Mouse (Mus musculus): ENCODE measurements around the gene Tlnrd1. TPM values are rescaled to one million over a fixed set of nuclear protein-coding genes. Genes with fewer than 3 reads are reported as not detected.

Tlnrd1 gene
- polyA plus RNA-seq (2012; rRNA removed) = 23.5 and 38.9 TPM in 2 replicates

DNA sequence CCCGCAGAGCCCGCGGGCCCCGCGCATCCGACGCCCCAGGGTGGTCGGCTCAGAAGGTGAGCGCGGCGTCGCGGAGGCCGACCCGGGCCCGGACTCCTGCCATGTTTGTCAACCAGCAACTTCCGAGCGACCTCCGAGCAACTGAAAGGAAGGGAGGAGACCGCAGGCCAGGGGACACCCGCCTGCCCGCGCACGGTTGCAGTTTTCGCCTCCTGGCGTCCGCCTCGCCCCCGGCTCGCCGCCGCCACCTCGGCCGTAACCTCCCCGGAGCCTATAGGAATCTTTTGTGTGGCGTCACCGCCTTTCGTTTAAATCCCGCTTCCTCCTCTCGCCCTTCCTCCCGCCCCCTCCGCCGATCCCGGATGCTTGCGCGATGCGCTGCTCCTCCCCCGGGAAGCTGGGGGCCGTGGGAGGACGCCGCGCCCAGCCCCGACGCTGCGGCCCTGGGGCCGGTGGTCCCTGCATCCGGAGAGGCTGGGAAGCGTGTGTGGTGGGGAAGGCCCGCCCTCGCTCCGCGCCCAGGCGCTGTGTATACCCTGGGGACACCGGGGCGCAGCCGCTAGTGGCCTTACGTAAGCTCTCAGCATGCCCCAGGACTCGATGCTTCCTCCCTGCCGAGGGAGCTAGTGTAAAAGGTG is at the start of gene Tlnrd1, which contains the start of gene Mesd:
Tlnrd1 (minus strand) TSS at position 285 of the 638 bp plus-strand sequence.
Mesd (plus strand) TSS at position 446 of the 638 bp plus-strand sequence.
- Histone ChIP-seq H3K27ac (ENCODE audit: insufficient read depth, low read length) (peak within 1 kb of the TSS; percentile 87), H3K27me3 (ENCODE audit: control insufficient read depth, insufficient read depth, low read length) (no peaks in the 10 kb centered on the region), H3K4me1 (ENCODE audit: control insufficient read depth, insufficient read depth, insufficient read length) (peaks cover 8% of the 10 kb centered on the region), H3K36me3 (ENCODE audit: control insufficient read depth, insufficient read depth, low read length) (no peaks in the 10 kb centered on the region; the same call in 1 of the 2 replicates), H3K4me3 (ENCODE audit: extremely low read depth, insufficient read depth, insufficient read length) (peak within 1 kb of the TSS; percentile 82)
- TF ChIP-seq POLR2A (IDR thresholded peaks at IDR 0.05; ENCODE audit: low read depth, low read length) (peak; percentile 69), CTCF (IDR thresholded peaks at IDR 0.05; ENCODE audit: extremely low read depth, insufficient read depth, insufficient read length, insufficient replicate concordance) (no peak)
- peak; percentile 65 to 83 for DNase-seq (ENCODE audit: low read depth in 1 of 2, low spot score in 2 of 2)
- under 1% methylated on average over 69 of the region's 69 CpGs for WGBS

- no peak for TF ChIP-seq POLR2A (IDR thresholded peaks at IDR 0.05; ENCODE audit: low read depth, low read length)
- no peak for TF ChIP-seq CTCF (IDR thresholded peaks at IDR 0.05; ENCODE audit: extremely low read depth, insufficient read depth, insufficient read length, insufficient replicate concordance)
- H3K27me3 ChIP-seq (ENCODE audit: control insufficient read depth, insufficient read depth, low read length) = no peaks in the 10 kb centered on the region
- no peaks in the 10 kb centered on the region for H3K36me3 ChIP-seq (ENCODE audit: control insufficient read depth, insufficient read depth, low read length)
- H3K4me3 ChIP-seq (ENCODE audit: extremely low read depth, insufficient read depth, insufficient read length) = no peak overlapping the region
- no peak for DNase-seq (ENCODE audit: low read depth in 1 of 2, low spot score in 2 of 2)
- H3K4me1 ChIP-seq (ENCODE audit: control insufficient read depth, insufficient read depth, insufficient read length) = no peaks in the 10 kb centered on the region
- H3K27ac ChIP-seq (ENCODE audit: insufficient read depth, low read length) = no peak overlapping the region
- WGBS = 54% methylated on average over 3 of the region's 3 CpGs
These were observed 37.5 kb upstream of the Tlnrd1 start for GRCm38 (mm10) chr7:83921637-83922036.

- WGBS = 44% methylated on average over 4 of the region's 4 CpGs
- Histone ChIP-seq H3K27me3 (ENCODE audit: control insufficient read depth, insufficient read depth, low read length) (no peaks in the 10 kb centered on the region), H3K36me3 (ENCODE audit: control insufficient read depth, insufficient read depth, low read length) (no peaks in the 10 kb centered on the region), H3K4me1 (ENCODE audit: control insufficient read depth, insufficient read depth, insufficient read length) (no peaks in the 10 kb centered on the region), H3K27ac (ENCODE audit: insufficient read depth, low read length) (no peak overlapping the region), H3K4me3 (ENCODE audit: extremely low read depth, insufficient read depth, insufficient read length) (no peak overlapping the region)
- DNase-seq (ENCODE audit: low read depth in 1 of 2, low spot score in 2 of 2) = no peak
- TF ChIP-seq CTCF (IDR thresholded peaks at IDR 0.05; ENCODE audit: extremely low read depth, insufficient read depth, insufficient read length, insufficient replicate concordance) (no peak), POLR2A (IDR thresholded peaks at IDR 0.05; ENCODE audit: low read depth, low read length) (no peak)
These were observed 36.1 kb upstream of the Tlnrd1 start for GRCm38 (mm10) chr7:83920241-83920640.

GRCm38 (mm10) chr7:83914566-83914965 is 30.5 kb upstream of the Tlnrd1 start:
- TF ChIP-seq POLR2A (IDR thresholded peaks at IDR 0.05; ENCODE audit: low read depth, low read length) (no peak), CTCF (IDR thresholded peaks at IDR 0.05; ENCODE audit: extremely low read depth, insufficient read depth, insufficient read length, insufficient replicate concordance) (peak; percentile 73; the same call in 1 of the 2 replicates)

DNA sequence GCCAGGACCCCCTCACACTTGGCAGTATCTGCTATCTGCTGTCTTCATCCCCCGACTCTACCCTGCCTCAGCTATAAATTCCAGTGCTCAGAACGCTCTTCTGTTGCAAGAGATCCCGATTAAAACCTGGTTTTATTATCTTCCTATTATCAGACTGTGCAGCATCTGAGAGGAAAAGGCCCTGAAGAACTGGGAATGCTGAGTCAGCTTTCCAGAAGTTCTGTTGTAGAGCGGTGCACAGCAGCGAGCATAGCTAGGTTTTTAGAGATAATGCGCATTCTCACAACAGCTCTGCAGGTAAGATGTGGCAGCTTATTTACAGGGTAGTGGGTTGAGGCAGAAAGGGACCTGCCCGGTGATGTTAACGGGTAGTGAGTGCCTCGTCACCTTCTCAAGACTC is 29.9 kb upstream of the Tlnrd1 start:
- DNase-seq (ENCODE audit: low read depth in 1 of 2, low spot score in 2 of 2) = no peak
- Histone ChIP-seq H3K36me3 (ENCODE audit: control insufficient read depth, insufficient read depth, low read length) (no peaks in the 10 kb centered on the region), H3K4me1 (ENCODE audit: control insufficient read depth, insufficient read depth, insufficient read length) (no peaks in the 10 kb centered on the region), H3K4me3 (ENCODE audit: extremely low read depth, insufficient read depth, insufficient read length) (no peak overlapping the region), H3K27ac (ENCODE audit: insufficient read depth, low read length) (no peak overlapping the region), H3K27me3 (ENCODE audit: control insufficient read depth, insufficient read depth, low read length) (no peaks in the 10 kb centered on the region)
- no peak for TF ChIP-seq POLR2A (IDR thresholded peaks at IDR 0.05; ENCODE audit: low read depth, low read length)
- TF ChIP-seq CTCF (IDR thresholded peaks at IDR 0.05; ENCODE audit: extremely low read depth, insufficient read depth, insufficient read length, insufficient replicate concordance) = no peak
- 84% methylated on average over 9 of the region's 9 CpGs for WGBS

More at GRCm38 (mm10) chr7:83914566-83914965, 30.5 kb upstream of the Tlnrd1 start:
- WGBS = 0% methylated on average over 3 of the region's 3 CpGs
- no peak overlapping the region for H3K4me3 ChIP-seq (ENCODE audit: extremely low read depth, insufficient read depth, insufficient read length)
- H3K27ac ChIP-seq (ENCODE audit: insufficient read depth, low read length) = no peak overlapping the region
- H3K36me3 ChIP-seq (ENCODE audit: control insufficient read depth, insufficient read depth, low read length) = no peaks in the 10 kb centered on the region
- no peaks in the 10 kb centered on the region for H3K27me3 ChIP-seq (ENCODE audit: control insufficient read depth, insufficient read depth, low read length)
- peak; percentile 14 to 72 for DNase-seq (ENCODE audit: low read depth in 1 of 2, low spot score in 2 of 2)
- H3K4me1 ChIP-seq (ENCODE audit: control insufficient read depth, insufficient read depth, insufficient read length) = no peaks in the 10 kb centered on the region

GRCm38 (mm10) chr7:83913405-83913932 is 29.4 kb upstream of the Tlnrd1 start:
- 85% methylated on average over 6 of the region's 6 CpGs for WGBS
- TF ChIP-seq POLR2A (IDR thresholded peaks at IDR 0.05; ENCODE audit: low read depth, low read length) (no peak), CTCF (IDR thresholded peaks at IDR 0.05; ENCODE audit: extremely low read depth, insufficient read depth, insufficient read length, insufficient replicate concordance) (no peak)
- no peaks in the 10 kb centered on the region for H3K27me3 ChIP-seq (ENCODE audit: control insufficient read depth, insufficient read depth, low read length)

GRCm38 (mm10) chr7:83911909-83912308 is 27.8 kb upstream of the Tlnrd1 start:
- Histone ChIP-seq H3K36me3 (ENCODE audit: control insufficient read depth, insufficient read depth, low read length) (no peaks in the 10 kb centered on the region), H3K4me1 (ENCODE audit: control insufficient read depth, insufficient read depth, insufficient read length) (no peaks in the 10 kb centered on the region), H3K27me3 (ENCODE audit: control insufficient read depth, insufficient read depth, low read length) (no peaks in the 10 kb centered on the region), H3K27ac (ENCODE audit: insufficient read depth, low read length) (no peak overlapping the region), H3K4me3 (ENCODE audit: extremely low read depth, insufficient read depth, insufficient read length) (no peak overlapping the region)
- no peak for TF ChIP-seq CTCF (IDR thresholded peaks at IDR 0.05; ENCODE audit: extremely low read depth, insufficient read depth, insufficient read length, insufficient replicate concordance)
- TF ChIP-seq POLR2A (IDR thresholded peaks at IDR 0.05; ENCODE audit: low read depth, low read length) = no peak
- WGBS = 19% methylated on average over 3 of the region's 3 CpGs
- DNase-seq (ENCODE audit: low read depth in 1 of 2, low spot score in 2 of 2) = no peak

More at GRCm38 (mm10) chr7:83913405-83913932, 29.4 kb upstream of the Tlnrd1 start:
- Histone ChIP-seq H3K36me3 (ENCODE audit: control insufficient read depth, insufficient read depth, low read length) (no peaks in the 10 kb centered on the region), H3K4me1 (ENCODE audit: control insufficient read depth, insufficient read depth, insufficient read length) (no peaks in the 10 kb centered on the region), H3K27ac (ENCODE audit: insufficient read depth, low read length) (no peak overlapping the region), H3K4me3 (ENCODE audit: extremely low read depth, insufficient read depth, insufficient read length) (no peak overlapping the region)
- DNase-seq (ENCODE audit: low read depth in 1 of 2, low spot score in 2 of 2) = no peak
